Mouse (Mus musculus): Measurements from ENCODE around the gene St7. TPM values are rescaled to one million over a fixed set of nuclear protein-coding genes. Genes with fewer than 3 reads are reported as not detected.

Gene St7
- total RNA-seq, 1 experiment from 2014 or later = 5.4 TPM

DNA sequence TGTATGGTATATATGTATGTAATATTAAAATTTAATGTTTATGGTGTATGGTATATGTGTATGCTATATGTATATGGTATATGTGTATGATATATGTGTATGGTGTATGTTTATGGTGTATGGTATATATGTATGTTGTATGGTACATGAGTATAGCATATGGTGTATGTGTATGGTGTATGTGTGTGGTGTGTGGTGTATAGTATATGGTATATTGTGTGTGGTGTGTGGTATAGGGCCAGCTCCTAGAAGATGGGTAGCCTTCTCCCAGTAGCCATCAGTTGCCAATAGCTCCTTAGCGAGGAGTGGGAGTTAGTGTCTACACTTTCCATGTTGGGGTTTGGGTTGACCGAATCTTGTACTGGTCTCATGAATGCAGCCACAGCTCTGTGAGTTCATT is 162.9 kb downstream of the St7 start:
- ATAC-seq (replicated peaks; ENCODE audit: insufficient number of reproducible peaks, low FRiP score, low TSS enrichment, poor library complexity, severe bottlenecking) = no peak

DNA sequence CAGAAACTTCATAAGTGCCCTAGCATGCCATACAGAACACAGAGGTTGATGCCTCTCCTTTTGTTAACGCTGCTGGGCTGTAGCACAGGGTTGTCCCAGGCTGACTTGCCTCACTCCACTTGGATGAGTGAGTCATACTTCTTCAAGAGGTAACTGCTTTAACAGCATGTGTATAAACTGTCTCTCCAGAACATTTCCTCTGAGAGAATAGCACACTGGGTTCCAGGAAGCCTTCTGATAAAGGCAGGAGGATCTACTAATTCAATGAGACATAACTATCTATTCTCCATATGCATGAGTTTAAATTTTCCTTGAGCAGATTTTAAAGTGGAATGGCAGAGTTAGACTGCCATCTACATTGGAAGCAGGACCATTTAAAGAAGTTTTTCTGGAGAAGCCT is 166.8 kb downstream of the St7 start:
- ATAC-seq (replicated peaks; ENCODE audit: insufficient number of reproducible peaks, low FRiP score, low TSS enrichment, poor library complexity, severe bottlenecking) = no peak

DNA sequence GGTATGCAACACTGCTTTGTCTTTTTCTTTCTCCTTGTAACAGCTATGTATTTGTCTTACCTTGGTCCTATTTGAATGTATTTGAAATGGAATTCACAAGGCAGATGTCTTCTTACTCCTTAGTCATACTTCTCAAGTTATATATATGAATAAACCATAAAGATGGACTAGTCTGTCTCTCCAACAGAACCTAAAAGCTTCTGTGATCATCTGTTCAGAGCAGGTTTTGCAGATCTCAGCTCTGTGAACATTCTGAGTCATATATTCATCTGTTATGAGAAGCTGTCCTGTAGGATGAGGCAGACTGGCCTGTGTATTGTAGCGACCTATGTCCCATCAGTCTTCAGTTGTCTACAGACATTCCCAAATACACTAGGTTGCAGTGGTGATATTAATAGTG is 167.7 kb downstream of the St7 start:
- no peak for ATAC-seq (replicated peaks; ENCODE audit: insufficient number of reproducible peaks, low FRiP score, low TSS enrichment, poor library complexity, severe bottlenecking)

DNA sequence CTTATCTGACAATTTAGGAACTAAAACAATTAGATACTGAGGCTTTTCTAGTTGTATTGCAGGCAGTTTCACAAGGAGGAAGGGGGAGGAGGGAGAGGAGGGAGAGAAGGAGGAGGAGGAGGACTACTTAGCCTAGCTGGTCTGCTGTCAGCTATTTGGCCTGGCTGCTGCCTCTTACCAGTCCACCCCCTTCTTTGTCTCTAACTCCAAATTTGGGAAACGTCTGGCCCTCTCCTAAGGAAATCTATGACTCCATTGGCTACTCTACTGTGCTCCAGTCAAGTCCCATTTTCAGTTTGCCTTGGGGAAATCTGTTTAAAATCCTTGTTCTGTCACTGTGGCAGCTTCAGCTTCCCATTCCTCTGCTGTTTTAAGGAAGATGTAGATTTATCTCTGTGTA is 175.1 kb downstream of the St7 start:
- ATAC-seq (replicated peaks; ENCODE audit: insufficient number of reproducible peaks, low FRiP score, low TSS enrichment, poor library complexity, severe bottlenecking) = no peak

DNA sequence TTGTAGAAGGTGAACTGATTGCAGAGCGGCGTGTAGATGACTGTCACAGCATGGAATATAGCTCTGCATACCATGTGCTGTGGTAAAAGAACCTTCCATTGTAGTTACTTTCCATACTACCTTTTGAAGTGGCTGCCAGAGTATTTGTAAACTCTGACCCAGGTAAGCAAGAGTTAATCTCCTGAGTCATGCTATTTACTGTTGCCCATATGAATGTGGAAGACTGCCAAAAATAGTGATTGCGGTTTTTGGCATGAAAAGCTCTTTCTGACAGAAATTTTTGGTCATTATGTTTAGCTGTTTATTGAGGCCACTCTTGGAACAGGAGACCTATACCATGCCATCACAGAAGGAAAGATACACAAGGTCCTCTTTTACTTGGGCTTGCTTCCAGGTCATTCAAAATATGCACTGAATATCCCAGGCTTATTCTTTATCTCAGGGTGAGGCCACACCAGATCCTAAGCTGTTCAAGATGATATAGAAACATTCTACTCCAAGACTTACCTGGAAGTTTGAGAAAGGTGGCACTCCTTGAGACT is 179.2 kb downstream of the St7 start:
- ATAC-seq (replicated peaks; ENCODE audit: insufficient number of reproducible peaks, low FRiP score, low TSS enrichment, poor library complexity, severe bottlenecking) = no peak

DNA sequence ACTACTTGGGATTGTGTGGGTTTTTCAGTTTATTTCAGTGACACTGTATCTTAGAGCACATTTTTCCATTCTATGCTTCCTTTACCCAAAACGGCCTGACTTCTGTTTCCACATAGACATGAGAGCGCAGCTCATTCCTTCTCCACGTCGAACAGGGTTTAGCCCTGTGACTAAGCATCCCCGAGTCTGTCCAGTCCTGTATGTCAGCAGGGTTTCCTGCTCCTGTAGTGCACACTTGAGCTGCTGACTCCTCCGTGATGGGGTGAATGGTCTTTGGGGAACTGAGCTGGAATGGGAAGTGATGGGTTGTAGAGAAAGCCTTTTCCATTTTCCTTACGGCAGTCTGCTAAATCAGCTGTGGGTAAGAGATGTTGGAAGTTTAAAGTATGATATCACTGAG is 182.9 kb downstream of the St7 start:
- no peak for ATAC-seq (replicated peaks; ENCODE audit: insufficient number of reproducible peaks, low FRiP score, low TSS enrichment, poor library complexity, severe bottlenecking)

DNA sequence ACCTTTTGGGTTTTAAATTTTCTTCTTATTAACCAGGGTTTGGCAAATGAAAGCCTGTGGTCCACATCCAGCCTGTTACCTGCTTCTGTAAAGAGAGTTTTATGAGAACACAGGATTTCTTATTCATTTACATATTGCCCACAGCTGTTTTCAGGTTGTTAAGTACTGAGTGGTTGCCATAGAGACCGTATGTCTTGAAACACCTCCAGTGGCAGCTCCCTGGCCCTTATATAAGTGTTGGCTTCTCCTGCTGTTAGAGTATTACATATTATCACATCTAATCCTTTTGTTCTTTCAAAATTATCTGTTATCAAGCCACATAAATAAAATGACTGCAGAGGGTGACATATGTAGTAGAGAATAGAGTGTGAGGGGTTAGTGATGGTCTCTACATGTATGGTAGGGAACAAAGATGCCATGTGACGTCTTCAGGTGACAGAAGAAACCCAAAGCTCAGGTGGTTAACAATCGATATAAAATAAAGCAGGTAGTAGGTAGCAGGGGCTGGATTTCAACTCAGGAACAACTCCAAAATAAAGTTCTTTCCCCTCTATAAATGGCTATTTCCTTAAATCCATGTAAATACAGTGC is 183.4 kb downstream of the St7 start:
- no peak for ATAC-seq (replicated peaks; ENCODE audit: insufficient number of reproducible peaks, low FRiP score, low TSS enrichment, poor library complexity, severe bottlenecking)

DNA sequence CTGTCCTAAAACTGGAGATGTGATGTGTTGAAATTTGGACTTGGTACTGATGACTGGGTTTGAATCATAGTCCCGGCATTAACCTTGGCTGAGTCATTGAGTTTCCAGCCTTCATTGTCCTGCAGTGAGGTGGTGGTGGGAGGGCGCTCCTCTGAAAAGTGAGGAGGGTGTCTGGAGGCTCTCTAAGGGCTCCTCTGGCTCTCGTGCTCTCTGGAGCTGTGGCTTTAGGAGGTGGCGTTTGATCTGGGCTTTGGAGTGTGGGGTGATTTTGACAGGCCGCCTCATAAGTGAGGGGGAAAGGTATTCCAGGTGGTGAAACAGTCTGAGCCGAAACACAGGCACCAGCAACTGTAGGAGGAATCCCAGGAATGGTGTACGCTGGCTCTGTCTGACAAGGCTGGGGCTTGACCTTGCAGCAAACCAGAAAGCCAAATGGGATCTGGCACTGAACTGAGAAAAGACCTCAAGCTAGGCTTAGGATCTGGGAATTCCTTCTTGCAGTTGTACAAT is 184.0 kb downstream of the St7 start:
- no peak for ATAC-seq (replicated peaks; ENCODE audit: insufficient number of reproducible peaks, low FRiP score, low TSS enrichment, poor library complexity, severe bottlenecking)

DNA sequence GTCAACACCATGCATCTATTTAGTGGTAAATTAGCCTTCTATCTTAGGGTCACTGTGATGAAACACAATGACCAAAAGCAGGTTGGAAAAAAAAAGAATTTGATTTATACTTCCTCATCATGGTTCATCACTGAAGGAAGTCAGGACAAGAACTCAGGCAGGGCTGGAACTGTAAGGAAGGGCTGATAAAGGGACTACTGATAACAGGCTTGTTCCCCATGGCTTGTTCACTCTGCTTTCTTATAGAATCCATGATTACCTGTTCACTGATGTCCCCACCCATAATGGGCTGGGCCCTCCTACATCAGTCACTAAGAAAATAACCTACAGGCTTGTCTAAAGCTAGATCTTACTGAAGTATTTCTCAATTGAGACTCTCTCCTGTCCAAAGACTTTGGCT is 190.2 kb downstream of the St7 start:
- ATAC-seq (replicated peaks; ENCODE audit: insufficient number of reproducible peaks, low FRiP score, low TSS enrichment, poor library complexity, severe bottlenecking) = no peak

DNA sequence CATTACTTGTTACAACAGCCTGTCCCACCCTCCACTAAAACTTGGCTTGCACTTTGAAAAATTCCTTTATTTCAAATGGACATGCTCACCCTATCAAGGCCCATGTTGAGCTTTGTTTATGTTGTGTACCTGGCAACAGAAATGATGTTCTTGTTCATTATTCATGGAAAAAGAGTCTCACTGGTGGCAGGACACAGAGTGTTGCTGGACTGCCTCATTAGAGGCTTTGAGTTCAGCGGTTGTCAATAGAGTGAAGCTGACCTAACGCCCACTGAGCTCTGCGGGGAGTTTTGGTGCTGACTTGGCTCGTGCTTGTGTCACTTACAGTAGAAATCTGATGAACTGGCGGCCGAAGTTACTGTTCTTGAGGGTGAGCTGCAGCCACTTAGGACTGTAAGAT is 195.0 kb downstream of the St7 start:
- ATAC-seq (replicated peaks; ENCODE audit: insufficient number of reproducible peaks, low FRiP score, low TSS enrichment, poor library complexity, severe bottlenecking) = no peak

DNA sequence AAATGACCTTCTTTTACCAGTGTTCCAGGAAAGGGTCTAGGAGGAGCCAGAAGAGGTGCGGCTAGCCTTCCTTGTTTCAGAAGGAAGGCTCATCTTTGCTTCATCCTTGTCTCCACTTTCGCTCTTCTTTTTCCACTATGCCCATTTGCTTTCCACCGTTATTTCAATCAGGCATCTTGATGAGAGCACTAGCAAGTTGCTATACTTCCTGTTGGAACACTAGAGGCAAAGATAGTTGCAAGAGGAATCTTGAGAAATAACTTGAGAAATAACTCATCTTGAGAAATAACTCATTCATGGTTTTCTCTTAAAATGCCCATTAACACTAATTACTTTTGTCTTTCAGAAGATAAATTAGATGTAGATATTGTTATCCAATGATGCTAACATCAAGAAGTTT is 202.8 kb downstream of the St7 start:
- ATAC-seq (replicated peaks; ENCODE audit: insufficient number of reproducible peaks, low FRiP score, low TSS enrichment, poor library complexity, severe bottlenecking) = no peak

DNA sequence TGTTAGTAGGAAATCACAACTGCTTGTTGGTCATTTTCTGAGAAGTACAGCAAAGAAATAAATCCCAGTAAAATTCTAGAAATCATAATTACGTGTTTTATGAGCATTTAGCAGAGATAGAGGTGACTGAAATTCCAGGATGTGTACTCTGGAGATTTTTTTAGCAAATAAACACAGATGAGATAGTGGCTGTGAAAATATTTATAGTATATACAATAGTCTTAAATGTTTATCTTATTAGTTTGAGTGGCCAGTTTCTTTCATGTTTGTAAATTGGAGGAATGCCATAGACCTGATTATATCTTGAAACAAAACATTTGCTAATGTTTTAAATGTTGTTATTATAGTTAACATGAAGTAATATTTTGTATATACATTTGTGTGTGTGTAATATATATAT is 205.8 kb downstream of the St7 start:
- ATAC-seq (replicated peaks; ENCODE audit: insufficient number of reproducible peaks, low FRiP score, low TSS enrichment, poor library complexity, severe bottlenecking) = no peak

DNA sequence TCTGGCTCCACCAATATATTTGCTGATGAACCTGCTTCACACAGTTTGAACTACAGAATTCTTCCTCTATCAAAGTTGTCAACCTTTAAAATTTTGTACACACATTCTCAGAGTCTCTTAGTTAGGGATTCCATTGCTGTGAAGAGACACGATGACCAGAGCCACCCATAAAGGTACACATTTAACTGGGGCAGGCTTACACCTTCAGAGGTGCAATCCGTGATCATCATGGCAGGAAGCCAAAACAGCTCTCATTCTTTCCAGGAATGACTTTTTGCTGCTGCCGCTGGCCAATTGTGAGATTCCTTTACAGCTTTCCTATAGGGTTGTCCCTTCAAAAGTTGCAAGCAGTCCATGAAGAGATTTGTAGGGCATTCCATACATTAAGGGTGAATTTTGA is 210.6 kb downstream of the St7 start:
- ATAC-seq (replicated peaks; ENCODE audit: insufficient number of reproducible peaks, low FRiP score, low TSS enrichment, poor library complexity, severe bottlenecking) = no peak

DNA sequence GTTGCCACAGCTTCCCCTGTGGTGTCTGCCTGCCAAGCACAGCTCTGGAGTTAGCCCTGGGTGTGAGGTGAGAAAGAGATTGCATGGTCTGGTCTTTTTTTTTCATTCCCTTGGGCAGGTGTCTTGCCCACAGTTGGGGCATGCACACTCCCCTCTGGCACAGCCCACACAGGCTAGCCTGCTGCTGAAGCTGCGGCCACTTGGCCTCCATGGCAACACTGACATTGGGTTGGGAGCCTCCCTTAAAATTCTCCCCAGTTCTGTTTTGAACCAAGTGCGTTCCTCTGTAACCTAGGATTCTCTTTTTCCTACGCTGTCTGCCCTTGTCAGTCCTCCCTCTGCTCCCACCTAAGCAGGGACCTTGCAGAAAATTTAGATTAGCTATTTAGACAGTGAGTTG is 213.0 kb downstream of the St7 start:
- ATAC-seq (replicated peaks; ENCODE audit: insufficient number of reproducible peaks, low FRiP score, low TSS enrichment, poor library complexity, severe bottlenecking) = no peak

DNA sequence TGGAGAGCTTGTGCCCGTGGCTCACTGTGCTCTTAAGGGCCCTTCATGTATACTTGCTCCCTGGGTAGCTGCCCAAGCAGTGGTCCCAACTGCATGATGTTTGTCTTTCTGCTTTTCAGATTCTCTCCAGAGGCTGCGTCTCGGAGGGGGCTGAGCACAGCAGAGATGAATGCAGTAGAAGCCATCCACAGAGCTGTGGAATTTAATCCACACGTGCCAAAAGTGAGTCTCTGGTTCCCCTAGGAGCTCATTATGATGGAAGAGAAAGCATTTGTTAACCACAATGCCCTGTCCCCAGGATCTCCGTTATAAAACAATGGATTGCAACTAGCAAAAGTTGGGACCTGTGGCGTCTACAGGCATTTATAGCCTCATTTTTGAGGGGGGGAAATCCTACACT is 213.6 kb downstream of the St7 start:
- no peak for ATAC-seq (replicated peaks; ENCODE audit: insufficient number of reproducible peaks, low FRiP score, low TSS enrichment, poor library complexity, severe bottlenecking)

DNA sequence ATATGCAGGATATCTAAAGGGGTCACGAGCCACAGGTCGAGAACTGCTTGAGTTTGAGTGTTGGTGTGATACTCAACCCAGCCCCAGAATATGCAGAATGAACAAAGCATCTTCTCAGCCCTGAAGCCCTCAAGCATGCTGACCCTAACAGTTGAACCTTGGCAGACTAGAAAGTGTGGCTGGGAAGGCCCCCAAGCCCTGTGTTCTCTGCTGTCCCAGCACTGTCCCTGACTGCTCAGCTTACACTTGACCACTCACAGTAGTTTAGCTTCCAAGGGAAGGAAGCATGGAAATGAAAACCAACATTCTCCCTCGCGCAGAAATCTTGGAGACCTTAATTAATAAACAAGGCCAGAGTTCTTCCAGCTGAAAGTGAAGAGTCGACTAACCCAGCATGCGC is 219.6 kb downstream of the St7 start:
- no peak for ATAC-seq (replicated peaks; ENCODE audit: insufficient number of reproducible peaks, low FRiP score, low TSS enrichment, poor library complexity, severe bottlenecking)

DNA sequence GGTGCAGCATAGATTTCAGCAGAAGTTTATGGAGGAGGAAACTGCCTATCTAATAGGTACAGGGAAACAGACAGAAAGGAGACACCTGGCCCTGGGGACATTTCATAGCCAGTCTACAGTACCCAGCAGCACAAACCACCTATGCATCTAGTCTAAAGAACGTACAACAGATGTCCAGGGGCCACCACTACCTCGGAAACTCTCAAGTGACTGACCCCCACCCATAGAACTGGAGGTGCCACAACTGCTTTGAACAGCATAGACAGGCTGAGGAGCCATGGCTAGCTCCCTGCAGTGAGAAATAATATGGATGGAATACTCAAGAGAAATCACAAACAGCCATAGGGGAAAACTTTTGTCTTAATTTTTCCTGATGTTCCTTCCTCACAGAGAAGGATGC is 220.1 kb downstream of the St7 start:
- no peak for ATAC-seq (replicated peaks; ENCODE audit: insufficient number of reproducible peaks, low FRiP score, low TSS enrichment, poor library complexity, severe bottlenecking)

DNA sequence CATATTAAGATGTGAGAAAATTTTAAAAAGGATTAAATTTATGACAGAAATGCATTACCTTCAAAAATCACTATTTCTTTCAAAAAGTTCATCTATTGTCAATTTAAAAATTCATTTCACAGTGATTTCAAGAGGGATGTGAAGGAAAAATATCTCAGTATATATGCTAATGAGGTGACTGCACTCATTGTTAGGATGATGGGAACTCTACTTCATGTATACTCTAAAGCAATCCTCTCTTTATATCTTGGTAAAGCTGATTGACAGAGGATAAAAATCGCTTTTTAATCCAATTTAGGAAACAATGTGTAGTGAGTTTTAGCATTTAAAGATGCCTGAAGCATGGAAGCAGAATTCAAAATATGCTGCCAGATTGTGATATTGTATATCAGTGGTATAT is 220.6 kb downstream of the St7 start:
- ATAC-seq (replicated peaks; ENCODE audit: insufficient number of reproducible peaks, low FRiP score, low TSS enrichment, poor library complexity, severe bottlenecking) = no peak

DNA sequence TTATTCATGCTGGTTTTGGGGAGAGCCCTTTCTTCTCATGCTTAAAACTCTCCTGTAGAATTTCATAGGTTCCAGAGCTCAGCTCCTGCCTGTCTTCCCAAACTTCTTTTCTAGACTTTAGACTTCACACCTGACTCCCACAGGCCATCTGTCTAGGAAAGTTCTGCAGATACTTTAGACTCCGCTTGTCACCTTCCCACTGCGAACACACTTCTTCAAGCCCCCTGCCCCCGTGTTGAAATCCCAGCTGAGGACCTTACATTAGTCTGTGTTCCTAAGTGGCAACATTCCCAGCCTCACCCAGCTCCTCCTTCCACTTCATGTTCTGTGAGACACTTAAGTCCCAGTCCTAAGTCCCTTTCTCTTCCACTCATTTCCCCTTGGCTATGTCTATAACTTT is 221.6 kb downstream of the St7 start:
- ATAC-seq (replicated peaks; ENCODE audit: insufficient number of reproducible peaks, low FRiP score, low TSS enrichment, poor library complexity, severe bottlenecking) = no peak

DNA sequence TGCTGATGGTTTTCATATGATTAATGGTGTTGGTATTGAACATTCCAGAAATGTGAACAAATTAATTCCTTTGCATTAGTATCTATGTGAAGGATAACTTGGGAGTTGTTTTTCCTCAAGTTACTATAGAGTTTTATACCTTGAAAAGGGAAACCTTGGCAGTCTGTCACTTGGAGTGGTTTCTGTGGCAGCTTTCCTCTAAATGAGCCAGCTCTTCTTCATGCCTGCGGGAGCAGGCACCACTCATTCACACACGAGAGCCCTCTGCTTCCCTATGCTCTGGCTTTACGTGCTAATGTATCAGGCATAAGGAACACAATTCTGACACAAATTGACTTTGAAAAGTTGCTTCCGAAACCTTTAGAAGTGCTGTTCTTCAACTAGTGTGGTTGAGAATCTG is 224.5 kb downstream of the St7 start:
- ATAC-seq (replicated peaks; ENCODE audit: insufficient number of reproducible peaks, low FRiP score, low TSS enrichment, poor library complexity, severe bottlenecking) = no peak

DNA sequence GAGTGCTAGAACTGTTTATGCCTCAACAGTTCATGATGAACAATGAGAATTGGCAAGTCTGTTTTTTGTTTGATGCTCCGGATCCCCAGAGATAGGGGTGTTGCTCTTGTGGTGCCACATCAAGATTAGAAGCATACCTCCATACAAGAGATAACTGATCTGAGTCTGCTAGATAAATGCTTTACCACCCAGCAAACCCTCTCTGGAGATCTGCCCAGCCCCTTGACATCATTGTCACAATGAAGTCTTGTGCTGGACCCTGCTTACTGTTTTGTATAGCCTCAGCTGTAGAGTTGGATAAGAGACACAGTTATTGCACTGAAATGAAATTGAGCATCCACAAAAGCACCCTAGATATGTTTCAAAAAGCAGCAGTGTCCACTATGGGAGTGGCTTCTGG is 229.4 kb downstream of the St7 start:
- no peak for ATAC-seq (replicated peaks; ENCODE audit: insufficient number of reproducible peaks, low FRiP score, low TSS enrichment, poor library complexity, severe bottlenecking)
